In the genomic region with DNA sequence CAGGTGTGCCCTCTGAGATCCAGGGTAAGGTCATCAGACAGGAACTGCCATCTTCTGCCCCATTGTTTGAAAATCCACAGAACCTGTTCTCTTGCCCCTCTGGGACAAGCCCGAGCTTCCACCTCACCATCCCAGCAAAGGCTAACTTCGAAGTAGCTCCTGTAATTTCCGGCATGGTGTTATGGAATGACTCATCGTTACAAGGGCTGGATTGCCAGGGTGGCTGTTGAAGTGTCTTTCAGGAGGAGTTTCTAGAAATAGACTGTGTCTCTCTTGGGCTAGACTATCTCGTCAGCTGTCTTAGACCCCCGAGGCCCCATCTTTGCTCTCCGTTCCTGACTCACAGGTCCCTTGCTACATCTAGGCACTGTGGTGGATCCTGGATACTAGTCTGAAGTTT, we compare ENCODE assay signal across 26 mouse cellular contexts. TPM values are rescaled to one million over a fixed set of nuclear protein-coding genes. Genes with fewer than 3 reads are reported as not detected.
"Had no signal": no experiment of that assay in that cellular context is flagged by ENCODE, and none has a peak within 500 bp of the region (broad histone marks: within the 10 kb centered on the region; RNA-seq: fewer than 3 reads in every experiment).

No protein-coding gene starts in this region.

- DNase-seq: cerebellum, adult 8-10 months; cerebellum, adult 9-10 months; cerebellum, postnatal 36 days; embryo, embryonic 11 days; forebrain, postnatal 0 days; gastrocnemius, adult 2 months; gastrocnemius, postnatal 10 days; gastrocnemius, postnatal 14 days; gastrocnemius, postnatal 25 days; gastrocnemius, postnatal 36 days; heart, adult 18-20 months; heart, adult 2 months had no signal

- H3K27ac ChIP-seq: embryonic facial prominence, embryonic 10.5 days; embryonic facial prominence, embryonic 12.5 days; embryonic facial prominence, embryonic 13.5 days; embryonic facial prominence, embryonic 15.5 days; forebrain, embryonic 10.5 days; forebrain, embryonic 12.5 days; forebrain, embryonic 13.5 days; forebrain, embryonic 15.5 days; gastrocnemius, adult 2 months; heart, adult 2 months; heart, embryonic 10.5 days had no signal

- H3K4me3 ChIP-seq: embryonic facial prominence, embryonic 10.5 days; embryonic facial prominence, embryonic 12.5 days; embryonic facial prominence, embryonic 13.5 days; embryonic facial prominence, embryonic 15.5 days; erythroblast, embryonic 14.5 days; forebrain, embryonic 10.5 days; forebrain, embryonic 12.5 days; forebrain, embryonic 13.5 days; forebrain, embryonic 15.5 days; gastrocnemius, adult 2 months; heart, adult 2 months; heart, embryonic 10.5 days had no signal

- H3K9ac ChIP-seq: embryonic facial prominence, embryonic 12.5 days; embryonic facial prominence, embryonic 13.5 days; embryonic facial prominence, embryonic 15.5 days; forebrain, embryonic 12.5 days; forebrain, embryonic 13.5 days; forebrain, embryonic 15.5 days; forebrain, postnatal 0 days had no signal

- H3K4me1 ChIP-seq: embryonic facial prominence, embryonic 12.5 days; embryonic facial prominence, embryonic 15.5 days; forebrain, embryonic 12.5 days; forebrain, embryonic 15.5 days had no signal

- H3K36me3 ChIP-seq: embryonic facial prominence, embryonic 10.5 days; embryonic facial prominence, embryonic 12.5 days; embryonic facial prominence, embryonic 13.5 days; embryonic facial prominence, embryonic 15.5 days; forebrain, embryonic 10.5 days; forebrain, embryonic 12.5 days; forebrain, embryonic 15.5 days; heart, embryonic 10.5 days had no signal

- H3K4me2 ChIP-seq: embryonic facial prominence, embryonic 12.5 days; embryonic facial prominence, embryonic 13.5 days; embryonic facial prominence, embryonic 15.5 days; forebrain, embryonic 12.5 days; forebrain, embryonic 13.5 days; forebrain, embryonic 15.5 days; heart, embryonic 11.5 days had no signal

- H3K27me3 ChIP-seq: embryonic facial prominence, embryonic 12.5 days; embryonic facial prominence, embryonic 15.5 days; forebrain, embryonic 12.5 days; forebrain, embryonic 15.5 days had no signal

- H3K9me3 ChIP-seq: embryonic facial prominence, embryonic 10.5 days; embryonic facial prominence, embryonic 12.5 days; embryonic facial prominence, embryonic 13.5 days; embryonic facial prominence, embryonic 15.5 days; forebrain, embryonic 10.5 days; forebrain, embryonic 12.5 days; forebrain, embryonic 13.5 days; forebrain, embryonic 15.5 days; heart, embryonic 10.5 days had no signal

- ATAC-seq: forebrain, embryonic 13.5 days; forebrain, embryonic 14.5 days; forebrain, embryonic 15.5 days; forebrain, embryonic 16.5 days; forebrain, postnatal 0 days had no signal

RNA-seq across cellular contexts. Expression of gene Tunar, which starts 10.8 kb away (rescaled TPM):
- polyA plus RNA-seq: erythroblast, embryonic 14.5 days; gonadal fat pad, adult 2 months; heart, adult 2 months had no signal
